Mouse (Mus musculus) heart, embryonic 13.5 days (tissue): ENCODE measurements around the gene Gmeb2. TPM values are rescaled to one million over a fixed set of nuclear protein-coding genes. Genes with fewer than 3 reads are reported as not detected.

Source experiments
- ATAC-seq: fragments of 200-750 bp; cut with Nextera tagmentation; 2 replicates; pipeline ENCODE4 v1.8.0; 2017; ENCODE audit warnings: moderate TSS enrichment; ENCODE audit not compliant: insufficient number of reproducible peaks, low FRiP score, low TSS enrichment; ENCODE audit errors: extremely low read depth
- H3K27ac ChIP-seq: fragments of 300-500 bp; sonication (generic); replicated peaks from 2 replicates; pipeline ENCODE4 v1.5.1; 2015; ENCODE audit warnings: moderate library complexity, mild to moderate bottlenecking, inconsistent platforms
- H3K27me3 ChIP-seq: fragments of 300-500 bp; sonication (generic); replicated peaks from 2 replicates; pipeline ENCODE4 v1.6.1; 2015; ENCODE audit warnings: mild to moderate bottlenecking, inconsistent platforms
- H3K36me3 ChIP-seq: fragments of 300-500 bp; sonication (generic); 2 replicates; pipeline ENCODE4 v1.6.1; 2015; ENCODE audit warnings: mild to moderate bottlenecking, inconsistent platforms
- H3K4me1 ChIP-seq: fragments of 300-500 bp; sonication (generic); 2 replicates; pipeline ENCODE4 v1.6.1; 2015; ENCODE audit warnings: inconsistent platforms
- H3K4me2 ChIP-seq: fragments of 300-500 bp; sonication (generic); 2 replicates; pipeline ENCODE4 v1.6.1; 2015; ENCODE audit warnings: inconsistent platforms, mild to moderate bottlenecking, moderate library complexity
- H3K4me3 ChIP-seq: fragments of 300-500 bp; sonication (generic); 2 replicates; pipeline ENCODE4 v1.5.1; 2015; ENCODE audit warnings: moderate library complexity, mild to moderate bottlenecking, inconsistent platforms
- H3K9ac ChIP-seq: fragments of 300-500 bp; sonication (generic); 2 replicates; pipeline ENCODE4 v1.6.1; 2015; ENCODE audit warnings: inconsistent platforms, mild to moderate bottlenecking, moderate library complexity
- H3K9me3 ChIP-seq: fragments of 300-500 bp; sonication (generic); 2 replicates; pipeline ENCODE4 v1.6.1; 2016; ENCODE audit warnings: inconsistent platforms
- WGBS: fragments of 180-500 bp; shearing (Covaris S2); methylation state at CpG from one replicate; pipeline ENCODE4 v1.1.7; 2015; ENCODE audit warnings: mixed read lengths; 5-methylcytosine and 5-hydroxymethylcytosine counted together
- polyA plus RNA-seq: library from polyadenylated mRNA; unstranded; fragments of >200 nt; fragmentation: Nextera tagmentation; extraction: Ambion mirVana; gene quantifications from 2 replicates; pipeline ENCODE4 v1.2.1, GENCODE M21; 2015

Gmeb2 gene
- polyA plus RNA-seq, 1 experiment from 2014 or later = 9.0 TPM

GRCm38 (mm10) chr2:181307144-181307804, 19.4 kb upstream of the Gmeb2 start:
- H3K4me3 ChIP-seq = peak overlapping the region; percentile 15; the same call in 1 of the 2 replicates
- peaks cover 73% of the 10 kb centered on the region for H3K27me3 ChIP-seq
- 0 out of 2 replicates have a peak overlapping the region, but pooled peaks have one; percentile 2 for H3K4me2 ChIP-seq
- ATAC-seq = no peak
- 10% methylated on average over 30 of the region's 30 CpGs for WGBS
- H3K9ac ChIP-seq = no peak overlapping the region
- H3K27ac ChIP-seq = no peak overlapping the region
- H3K36me3 ChIP-seq = peaks cover 4% of the 10 kb centered on the region; the same call in 1 of the 2 replicates
- H3K9me3 ChIP-seq = no peaks in the 10 kb centered on the region
- no peaks in the 10 kb centered on the region for H3K4me1 ChIP-seq

GRCm38 (mm10) chr2:181304944-181305343, 17.1 kb upstream of the Gmeb2 start:
- Histone ChIP-seq H3K27ac (no peak overlapping the region), H3K9me3 (peaks cover 6% of the 10 kb centered on the region; the same call in 1 of the 2 replicates), H3K9ac (no peak overlapping the region), H3K4me3 (no peak overlapping the region), H3K4me1 (no peaks in the 10 kb centered on the region), H3K27me3 (peaks cover 52% of the 10 kb centered on the region), H3K4me2 (no peak overlapping the region), H3K36me3 (peaks cover 25% of the 10 kb centered on the region)
- WGBS = 77% methylated on average over 1 of the region's 1 CpGs
- ATAC-seq = no peak

- no peak overlapping the region for H3K27ac ChIP-seq
- H3K4me3 ChIP-seq = no peak overlapping the region
- no peak overlapping the region for H3K4me2 ChIP-seq
- peaks cover 26% of the 10 kb centered on the region for H3K36me3 ChIP-seq
- peaks cover 25% of the 10 kb centered on the region for H3K27me3 ChIP-seq
- WGBS = 17% methylated on average over 3 of the region's 3 CpGs
- ATAC-seq = no peak
- H3K4me1 ChIP-seq = no peaks in the 10 kb centered on the region
- no peak overlapping the region for H3K9ac ChIP-seq
- peaks cover 6% of the 10 kb centered on the region; the same call in 1 of the 2 replicates for H3K9me3 ChIP-seq
Measured at GRCm38 (mm10) chr2:181302041-181302440, 14.2 kb upstream of the Gmeb2 start.

DNA sequence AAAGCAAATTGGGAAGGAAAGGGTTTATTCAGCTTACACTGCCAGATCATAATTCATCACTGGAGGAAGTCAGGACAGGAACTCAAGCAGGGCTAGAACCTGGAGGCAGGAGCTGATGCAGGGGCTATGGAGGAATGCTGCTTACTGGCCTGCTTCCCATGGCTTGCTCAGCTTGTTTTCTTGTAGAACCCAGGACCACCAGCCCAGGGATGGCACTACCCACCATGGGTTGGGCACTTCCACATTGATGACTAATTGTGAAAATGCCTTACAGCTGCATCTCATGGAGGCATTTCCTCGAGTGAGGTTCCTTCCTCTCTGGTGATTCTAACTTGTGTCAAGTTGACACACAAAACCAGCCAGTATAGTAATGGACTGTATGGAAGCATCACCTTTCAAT, 3.1 kb upstream of the Gmeb2 start:
- H3K9ac ChIP-seq = no peak overlapping the region
- 65% methylated on average over 1 of the region's 1 CpGs for WGBS
- no peak overlapping the region for H3K4me2 ChIP-seq
- no peak overlapping the region for H3K27ac ChIP-seq
- ATAC-seq = no peak
- H3K27me3 ChIP-seq = no peaks in the 10 kb centered on the region
- H3K4me1 ChIP-seq = peaks cover 22% of the 10 kb centered on the region
- no peaks in the 10 kb centered on the region for H3K9me3 ChIP-seq
- H3K4me3 ChIP-seq = no peak overlapping the region
- peaks cover 10% of the 10 kb centered on the region for H3K36me3 ChIP-seq

GRCm38 (mm10) chr2:181288691-181289090, 856 bp upstream of the Gmeb2 start:
- Histone ChIP-seq H3K9me3 (no peaks in the 10 kb centered on the region), H3K27me3 (no peaks in the 10 kb centered on the region), H3K36me3 (peaks cover 18% of the 10 kb centered on the region), H3K27ac (peak overlapping the region; percentile 95), H3K4me2 (peak overlapping the region; percentile 80), H3K9ac (peak overlapping the region; percentile 80), H3K4me1 (peaks cover 22% of the 10 kb centered on the region), H3K4me3 (peak overlapping the region; percentile 77)
- 76% methylated on average over 3 of the region's 3 CpGs for WGBS
- no peak for ATAC-seq

- Histone ChIP-seq H3K36me3 (peaks cover 26% of the 10 kb centered on the region), H3K4me3 (peak overlapping the region; percentile 77), H3K27me3 (no peaks in the 10 kb centered on the region), H3K4me2 (peak overlapping the region; percentile 75), H3K4me1 (peaks cover 22% of the 10 kb centered on the region), H3K27ac (peak overlapping the region; percentile 95), H3K9me3 (no peaks in the 10 kb centered on the region), H3K9ac (peak overlapping the region; percentile 95)
- WGBS = under 1% methylated on average over 60 of the region's 71 CpGs
- ATAC-seq = peak; percentile 84
Measured at GRCm38 (mm10) chr2:181287338-181287957, 387 bp downstream of the Gmeb2 start.

DNA sequence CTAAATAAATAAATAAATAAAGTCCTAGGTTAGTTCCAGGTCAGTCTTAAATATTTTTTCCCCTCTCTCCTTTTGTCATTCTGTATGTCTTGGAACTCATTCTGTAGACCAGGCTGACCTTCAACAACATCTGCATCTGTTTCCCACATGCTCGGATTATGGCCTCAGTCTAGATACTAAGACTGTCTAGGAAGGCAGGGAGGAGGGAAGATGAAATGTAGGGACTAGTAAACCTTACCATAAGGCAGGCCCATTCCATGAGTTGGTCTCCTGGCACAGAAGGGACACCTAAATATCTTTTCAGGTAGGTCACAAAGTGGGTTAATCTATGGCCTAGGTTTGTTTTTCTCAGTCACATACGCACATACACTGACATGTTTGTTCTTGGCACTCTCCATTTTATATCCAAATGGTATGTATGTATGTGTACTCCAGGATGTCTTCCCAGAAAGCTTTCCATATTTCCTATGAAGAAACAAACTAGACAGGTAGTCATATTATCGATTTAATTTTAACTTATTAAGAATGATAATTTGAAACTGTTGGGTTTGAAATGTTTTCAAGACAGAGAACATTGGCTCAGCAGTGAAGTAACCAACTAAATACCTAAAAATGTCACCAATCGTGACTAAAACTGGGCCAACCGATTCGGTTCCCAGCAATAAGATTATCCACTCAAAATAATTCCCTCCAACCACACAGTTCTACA, 1.1 kb downstream of the Gmeb2 start:
- Histone ChIP-seq H3K27ac (peak overlapping the region; percentile 95), H3K9ac (peak overlapping the region; percentile 95), H3K36me3 (peaks cover 33% of the 10 kb centered on the region), H3K4me1 (peaks cover 22% of the 10 kb centered on the region), H3K27me3 (no peaks in the 10 kb centered on the region), H3K4me2 (peak overlapping the region; percentile 75), H3K9me3 (no peaks in the 10 kb centered on the region), H3K4me3 (peak overlapping the region; percentile 77)
- no peak for ATAC-seq
- 50% methylated on average over 6 of the region's 6 CpGs for WGBS

GRCm38 (mm10) chr2:181279968-181280367, 7.9 kb downstream of the Gmeb2 start:
- H3K4me3 ChIP-seq = no peak overlapping the region
- no peak for ATAC-seq
- H3K9ac ChIP-seq = no peak overlapping the region
- H3K36me3 ChIP-seq = peaks cover 70% of the 10 kb centered on the region
- no peaks in the 10 kb centered on the region for H3K27me3 ChIP-seq
- no peaks in the 10 kb centered on the region for H3K9me3 ChIP-seq
- WGBS = 68% methylated on average over 1 of the region's 1 CpGs
- no peak overlapping the region for H3K27ac ChIP-seq
- H3K4me2 ChIP-seq = no peak overlapping the region
- H3K4me1 ChIP-seq = no peaks in the 10 kb centered on the region

DNA sequence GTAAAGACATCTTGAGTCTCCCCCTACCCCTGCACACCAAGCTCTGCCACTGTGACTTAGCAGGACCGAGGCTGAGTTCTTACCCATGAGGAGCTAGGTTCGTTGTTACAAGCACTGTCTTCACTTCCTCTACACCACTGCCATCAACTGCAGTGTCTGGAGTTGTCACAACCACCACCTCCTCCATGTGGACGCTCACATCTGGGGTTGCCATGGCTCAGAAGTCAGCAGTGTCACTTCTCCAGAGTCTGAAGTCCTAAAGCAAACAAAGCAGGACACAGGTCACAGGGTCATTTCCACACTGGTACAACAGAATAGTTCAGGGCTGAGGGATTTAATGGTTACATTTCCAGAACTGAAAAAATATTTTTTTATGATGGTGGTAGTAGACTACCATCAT, 10.0 kb downstream of the Gmeb2 start:
- no peak overlapping the region for H3K9ac ChIP-seq
- peaks cover 76% of the 10 kb centered on the region for H3K36me3 ChIP-seq
- no peak overlapping the region for H3K4me3 ChIP-seq
- no peak overlapping the region for H3K4me2 ChIP-seq
- H3K4me1 ChIP-seq = no peaks in the 10 kb centered on the region
- no peaks in the 10 kb centered on the region for H3K9me3 ChIP-seq
- no peaks in the 10 kb centered on the region for H3K27me3 ChIP-seq
- WGBS = 79% methylated on average over 3 of the region's 3 CpGs
- ATAC-seq = no peak
- no peak overlapping the region for H3K27ac ChIP-seq

- H3K27ac ChIP-seq = no peak overlapping the region
- no peak overlapping the region for H3K9ac ChIP-seq
- H3K36me3 ChIP-seq = peaks cover 74% of the 10 kb centered on the region
- H3K4me1 ChIP-seq = no peaks in the 10 kb centered on the region
- H3K9me3 ChIP-seq = no peaks in the 10 kb centered on the region
- no peak overlapping the region for H3K4me3 ChIP-seq
- no peak overlapping the region for H3K4me2 ChIP-seq
- ATAC-seq = no peak
- WGBS = 70% methylated on average over 1 of the region's 1 CpGs
- no peaks in the 10 kb centered on the region for H3K27me3 ChIP-seq
Measured at GRCm38 (mm10) chr2:181276766-181277165, 11.1 kb downstream of the Gmeb2 start.

DNA sequence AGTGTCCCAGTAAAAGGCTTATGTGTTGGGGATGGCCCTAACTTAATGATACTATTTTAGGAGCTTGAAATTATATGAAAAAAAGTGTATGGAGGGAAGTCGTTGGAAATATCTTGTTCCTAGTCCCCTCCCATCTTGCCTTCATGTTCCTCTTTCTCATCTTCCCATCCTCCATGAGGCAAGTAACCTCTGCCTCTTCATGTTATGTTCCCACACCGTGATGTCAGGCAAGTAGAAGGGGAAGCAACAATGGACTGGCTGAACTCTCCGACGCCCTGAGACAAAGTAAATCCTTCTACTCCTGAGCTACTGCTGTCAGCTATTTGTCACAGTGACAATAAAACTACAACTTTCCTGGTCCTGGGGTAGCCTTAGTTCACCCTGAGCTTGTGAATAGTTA, 13.2 kb downstream of the Gmeb2 start:
- Histone ChIP-seq H3K27me3 (no peaks in the 10 kb centered on the region), H3K4me3 (no peak overlapping the region), H3K36me3 (peaks cover 88% of the 10 kb centered on the region), H3K9ac (no peak overlapping the region), H3K4me2 (no peak overlapping the region), H3K27ac (no peak overlapping the region), H3K4me1 (no peaks in the 10 kb centered on the region), H3K9me3 (no peaks in the 10 kb centered on the region)
- WGBS = 85% methylated on average over 4 of the region's 4 CpGs
- no peak for ATAC-seq
